Mouse (Mus musculus): ENCODE measurements at regions not wholly inside any gene's neighbourhood (a gene's known extent, or its start where the extent isn't known, plus 50 kb on each side); places are given as distances from the start of the nearest gene placed in this dataset.

- no peak for DNase-seq
Measured at GRCm38 (mm10) chr11:18571557-18572209, 447.1 kb downstream of the Meis1 start.

DNA sequence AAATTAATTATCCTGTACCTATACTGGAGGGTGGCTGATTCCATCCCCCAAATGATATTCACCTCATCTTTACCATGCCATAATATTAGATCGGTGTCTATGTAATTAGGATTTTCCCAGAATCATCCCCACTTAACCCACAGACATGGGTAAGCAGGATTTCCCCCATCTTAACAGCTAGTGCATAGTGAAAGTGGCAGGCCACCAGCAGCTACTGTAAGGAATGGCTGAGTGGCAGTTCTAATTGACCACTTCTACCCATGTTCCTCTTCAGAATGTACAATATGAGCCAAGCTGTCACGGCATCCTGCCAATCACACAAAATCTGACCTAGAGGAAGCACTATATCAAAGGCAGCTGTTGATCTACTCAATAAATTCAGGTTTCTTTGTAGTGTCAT is 455.8 kb downstream of the Meis1 start:
- DNase-seq, result no peak

DNA sequence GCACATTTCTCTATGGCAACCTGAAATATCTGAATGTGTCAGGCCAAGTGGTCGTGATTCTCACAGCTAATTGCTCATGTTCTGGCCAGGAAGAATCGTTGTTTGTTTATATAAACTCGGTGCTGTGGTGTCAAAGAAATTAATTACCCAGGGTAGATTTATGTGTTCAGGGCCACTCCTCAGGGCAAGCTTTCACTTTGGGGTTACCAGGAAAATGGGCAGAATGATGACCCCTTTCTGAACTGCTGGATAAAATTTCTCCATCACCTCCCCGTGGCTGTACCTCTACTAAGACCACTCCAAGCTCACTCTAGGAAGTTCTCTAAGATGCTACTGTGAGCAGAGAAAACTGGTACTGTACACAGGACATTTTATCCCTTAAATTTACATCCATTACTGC is 460.1 kb downstream of the Meis1 start:
- DNase-seq, result no peak

DNA sequence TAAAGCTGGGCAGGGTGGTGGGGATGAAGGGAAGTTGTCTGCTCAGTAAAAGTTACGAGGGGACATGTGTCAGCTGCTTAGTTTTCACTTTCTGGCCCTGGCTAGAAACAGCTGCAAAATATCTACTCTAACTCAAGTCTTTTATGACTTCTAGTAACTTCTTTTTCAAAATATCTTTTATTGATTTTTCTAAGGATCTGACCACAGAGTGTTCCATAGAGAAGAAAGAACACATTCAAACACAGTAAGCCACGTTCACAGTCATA is 483.3 kb downstream of the Meis1 start:
- no peak for DNase-seq

DNA sequence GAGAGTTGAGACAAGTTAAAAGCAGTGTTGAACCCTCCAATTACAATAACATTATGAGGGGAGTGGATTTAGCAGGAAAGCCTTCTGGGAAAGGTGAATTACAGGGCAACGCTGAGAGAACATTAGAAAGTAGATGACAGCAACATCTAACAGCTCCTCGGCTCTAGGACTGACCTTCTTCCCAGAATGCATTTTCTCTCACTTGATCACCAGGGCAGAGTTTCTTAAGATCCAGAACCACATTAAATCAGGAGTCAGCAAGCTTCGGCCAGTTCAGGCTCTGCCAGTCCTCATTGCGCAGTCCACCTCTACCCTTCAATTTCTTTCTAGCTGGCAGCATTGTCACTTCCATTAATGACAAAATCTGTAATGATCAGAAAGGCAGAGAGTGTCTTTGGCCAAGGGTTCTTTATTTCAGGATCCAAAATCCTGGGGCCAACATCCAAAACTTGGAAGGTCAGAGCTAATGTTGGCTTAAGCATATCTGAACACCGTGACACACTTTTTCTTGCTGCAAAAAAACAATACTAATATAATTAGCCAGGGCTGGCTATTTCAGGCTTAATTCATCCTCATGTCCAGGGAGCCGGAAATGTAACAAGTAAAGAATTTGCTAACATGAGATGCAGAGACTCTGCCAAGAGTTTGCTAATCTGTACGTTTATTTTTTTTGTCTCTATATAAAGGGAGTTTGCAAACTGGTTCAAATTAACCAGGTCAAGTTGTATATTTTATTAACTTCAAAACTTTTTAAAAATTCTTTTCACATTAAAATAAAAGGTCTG is 483.8 kb downstream of the Meis1 start:
- no peak for DNase-seq

DNA sequence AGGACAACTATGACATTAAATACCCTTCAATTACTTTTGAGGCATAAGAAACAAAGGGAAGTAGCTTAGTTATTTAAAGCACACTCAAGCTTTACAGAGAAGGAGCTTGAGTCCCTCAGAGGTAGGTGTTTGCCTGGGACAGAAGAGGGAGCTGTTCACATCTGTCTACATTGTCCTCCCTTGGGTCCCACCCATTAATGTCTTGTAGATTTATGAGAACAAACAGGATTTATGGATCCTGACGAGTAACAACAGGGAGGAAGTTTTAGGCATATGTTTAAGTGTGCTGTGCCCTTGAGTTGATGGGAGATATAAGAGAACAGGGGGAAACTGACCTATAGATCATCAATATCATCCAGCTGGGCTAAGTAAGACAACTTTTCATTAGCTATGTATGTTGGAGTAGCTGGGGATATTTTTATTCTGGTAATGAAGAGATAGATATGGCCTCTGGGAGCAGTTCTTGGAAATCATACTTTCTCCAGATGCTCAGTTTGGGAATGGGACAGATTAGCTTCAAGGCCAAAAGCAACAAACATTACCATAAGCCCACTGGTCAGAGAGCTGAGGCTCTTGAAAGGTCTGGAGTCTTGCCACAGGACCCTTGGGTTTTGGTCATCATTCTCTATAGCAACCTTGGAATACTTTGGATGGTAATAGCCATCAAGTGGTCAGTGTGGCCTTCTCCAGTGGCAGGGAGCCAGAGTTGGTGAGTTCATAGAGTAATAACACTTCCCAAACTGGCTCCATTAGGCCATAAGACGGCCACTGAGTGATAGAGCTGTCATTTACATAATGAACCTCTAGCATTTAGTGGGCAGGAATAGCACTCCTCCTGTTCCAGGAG is 487.3 kb downstream of the Meis1 start:
- no peak for DNase-seq

DNA sequence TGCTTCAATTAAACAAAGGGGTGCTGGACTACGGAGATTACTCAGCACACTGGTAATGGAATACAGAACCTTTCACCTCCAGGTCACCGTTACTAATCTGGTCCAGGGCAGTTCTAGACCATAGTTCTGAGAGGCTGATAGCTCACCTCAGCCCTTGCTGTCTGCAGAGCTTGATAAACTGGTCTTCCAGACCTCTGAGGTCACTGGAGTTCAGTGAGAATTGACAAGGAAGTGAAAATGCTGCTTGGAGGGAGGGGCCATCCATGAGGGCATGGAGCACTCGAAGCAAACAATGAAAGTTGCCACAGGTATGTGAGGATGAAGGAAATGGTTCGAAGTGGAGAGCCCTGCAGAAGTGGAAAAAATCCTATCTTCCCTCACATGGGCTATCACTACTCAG is 490.2 kb downstream of the Meis1 start:
- no peak for DNase-seq

DNA sequence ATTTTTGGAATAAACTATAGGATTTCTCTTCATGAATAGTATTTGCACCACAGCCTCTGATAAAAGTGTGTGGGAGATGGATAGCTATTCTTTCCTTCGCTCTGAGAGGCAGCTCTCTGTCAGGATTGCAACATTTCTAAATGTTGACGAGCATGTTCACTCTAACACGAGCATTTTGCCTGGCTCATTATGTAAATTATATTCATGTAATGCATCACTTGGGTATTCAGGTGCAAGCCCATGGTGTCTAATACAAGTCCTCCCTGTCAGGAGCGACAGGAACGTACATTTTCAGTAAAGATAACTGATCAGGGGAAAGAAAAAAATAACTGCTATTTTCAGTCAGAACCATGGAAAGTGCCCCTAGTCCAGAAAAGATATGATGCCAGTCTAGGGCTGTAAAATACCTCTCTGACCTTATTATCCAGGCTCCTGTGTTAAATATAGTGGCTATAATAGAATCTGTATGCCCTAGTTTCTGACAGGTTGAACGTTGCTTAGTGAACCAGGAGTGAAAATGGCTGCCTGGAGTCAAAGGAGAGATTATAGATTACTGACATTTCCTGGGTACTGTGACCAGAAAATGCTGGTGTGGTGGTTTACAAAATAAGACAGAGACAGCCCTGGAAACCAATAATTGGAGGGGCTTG is 523.6 kb downstream of the Meis1 start:
- no peak for DNase-seq

GRCm38 (mm10) chr11:18493981-18494380 is 524.8 kb downstream of the Meis1 start:
- DNase-seq, result no peak

GRCm38 (mm10) chr11:18493086-18493485 is 525.7 kb downstream of the Meis1 start:
- no peak for DNase-seq

DNA sequence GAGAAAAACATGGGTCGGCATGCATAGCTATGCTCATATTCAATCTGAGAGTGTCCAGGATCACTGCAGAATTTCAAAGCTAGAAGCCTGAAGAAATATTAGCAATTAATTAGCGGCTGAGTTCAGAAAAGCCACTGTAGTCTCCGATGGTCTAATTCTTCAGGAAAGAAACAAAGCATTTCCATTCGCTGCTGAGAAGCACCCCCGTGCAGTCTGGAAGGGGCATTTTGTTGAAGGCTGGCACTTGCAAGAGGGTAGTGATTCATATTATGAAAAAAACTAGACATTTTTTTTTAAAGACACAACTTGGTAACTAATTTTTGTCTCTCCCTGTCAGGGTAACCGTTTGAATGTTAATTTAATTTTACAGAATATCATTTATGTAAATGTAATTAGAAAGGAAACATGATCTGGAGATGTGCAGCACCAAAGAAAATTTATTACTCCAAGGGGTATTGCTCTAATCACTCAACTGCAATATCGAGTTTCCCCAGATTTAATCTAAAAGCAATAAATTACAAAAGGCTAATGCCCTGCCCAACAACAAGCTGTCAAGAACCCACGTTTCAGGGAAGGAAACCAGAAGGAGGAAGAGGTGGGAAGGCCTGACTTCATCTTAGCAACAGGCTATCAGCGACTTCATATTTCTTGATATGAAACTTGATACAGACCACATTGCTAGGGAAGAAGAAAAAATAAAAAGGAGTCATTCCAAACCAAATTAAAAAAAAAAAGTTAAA is 529.1 kb downstream of the Meis1 start:
- no peak for DNase-seq

DNA sequence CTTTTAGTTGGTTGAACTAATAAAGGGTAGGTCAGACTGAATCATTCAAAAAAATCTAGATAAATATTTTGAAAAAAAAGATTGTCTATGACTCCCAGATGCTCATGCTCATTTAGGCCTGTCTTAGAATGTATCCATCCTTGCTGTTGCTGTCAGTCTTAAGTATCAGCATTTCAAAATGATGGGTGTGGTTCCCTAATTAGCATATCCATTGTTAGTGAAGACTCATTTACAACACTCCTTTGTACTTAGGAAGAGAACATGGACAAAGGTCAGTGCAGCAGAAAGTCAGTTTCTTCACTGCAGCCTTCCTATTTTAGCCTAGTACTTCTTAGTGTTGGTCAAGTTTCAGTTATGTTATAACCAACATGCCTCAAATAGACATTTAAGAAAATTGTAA is 525.2 kb upstream of the Etaa1 start:
- no peak for DNase-seq

- DNase-seq, result no peak
Measured at GRCm38 (mm10) chr11:18451271-18451670, 497.6 kb upstream of the Etaa1 start.

- no peak for DNase-seq
Measured at GRCm38 (mm10) chr11:18448879-18449278, 495.2 kb upstream of the Etaa1 start.

GRCm38 (mm10) chr11:18444600-18444999 is 490.9 kb upstream of the Etaa1 start:
- DNase-seq, result no peak

DNA sequence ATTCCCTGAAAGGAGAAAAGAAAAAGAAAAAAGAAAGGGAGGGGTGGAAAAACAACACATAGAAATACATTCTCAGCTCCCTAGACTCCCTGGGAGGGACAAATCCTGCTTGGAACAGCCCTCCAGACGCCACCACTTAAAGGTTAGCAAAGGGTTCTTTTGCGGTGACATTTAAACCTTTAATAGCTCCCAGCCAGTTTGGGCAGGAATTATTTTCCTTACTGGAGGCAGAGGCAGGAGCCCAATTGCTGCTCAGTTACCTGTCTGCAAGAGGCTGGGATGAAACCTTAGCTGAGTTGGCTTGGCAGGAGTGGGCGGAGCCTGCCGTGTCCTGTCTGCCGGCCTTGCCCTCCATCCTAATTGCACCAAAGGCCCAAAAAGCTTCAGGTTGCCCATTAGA is 490.4 kb upstream of the Etaa1 start:
- DNase-seq, result no peak

DNA sequence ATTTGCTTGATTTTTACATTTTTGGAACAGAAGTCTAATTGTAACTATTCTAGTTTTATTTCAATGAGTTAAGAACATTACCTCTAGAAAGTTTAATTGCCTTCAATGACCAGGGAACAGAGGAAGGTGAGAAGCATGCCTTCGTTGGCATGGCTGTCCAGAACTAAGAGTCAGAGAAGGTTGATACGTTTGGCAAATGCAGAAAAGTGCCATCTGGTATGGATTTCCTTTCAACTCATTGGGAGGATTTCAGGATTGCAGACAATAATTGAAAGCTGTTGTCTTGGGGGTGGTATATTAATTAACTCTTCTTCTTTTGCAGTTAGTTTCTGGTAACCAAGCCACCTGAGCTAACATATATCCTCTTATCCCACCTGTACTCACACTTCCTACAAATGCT is 489.5 kb upstream of the Etaa1 start:
- no peak for DNase-seq

DNA sequence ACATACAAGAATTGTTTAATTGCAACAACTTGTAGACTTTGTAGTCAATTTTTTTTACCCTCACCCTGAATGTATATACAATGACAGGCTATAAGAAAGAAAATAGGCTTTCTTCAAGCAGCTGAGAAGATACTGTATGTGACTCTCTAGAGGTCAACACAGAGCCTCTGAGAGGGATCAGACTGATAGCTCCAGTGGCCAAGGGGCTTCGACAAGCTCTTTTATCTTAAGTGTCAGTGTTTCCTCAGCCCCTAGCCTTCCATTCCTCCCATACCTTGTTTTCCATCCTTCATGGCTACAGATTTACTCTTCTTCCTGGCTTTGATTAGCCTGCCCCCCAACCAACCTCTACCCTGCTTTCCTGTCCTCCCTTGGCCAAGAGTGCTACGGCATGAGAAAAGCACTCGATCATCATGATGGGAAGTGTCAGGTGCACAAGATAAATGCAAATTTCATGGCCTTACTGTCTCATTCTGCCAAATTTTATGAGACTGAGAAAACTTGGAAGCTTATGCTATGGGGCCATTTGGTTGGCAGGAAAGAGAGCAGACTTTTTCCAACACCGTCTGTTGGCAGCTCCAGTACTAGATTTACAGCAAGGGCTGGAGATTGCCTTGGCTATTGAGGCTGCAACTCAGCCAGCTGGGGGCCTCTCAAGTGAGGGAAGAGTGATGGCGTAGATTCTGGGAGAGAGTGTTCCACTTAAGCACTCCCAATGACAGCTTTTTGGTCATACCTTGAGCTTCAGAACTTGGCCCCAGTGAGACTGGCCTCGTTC is 484.3 kb upstream of the Etaa1 start:
- DNase-seq, result peak; percentile 5

GRCm38 (mm10) chr11:18421076-18421475 is 467.4 kb upstream of the Etaa1 start:
- DNase-seq, result no peak

GRCm38 (mm10) chr11:18413769-18414168 is 460.1 kb upstream of the Etaa1 start:
- DNase-seq, result peak; percentile 5

- DNase-seq, result no peak
Measured at GRCm38 (mm10) chr11:18408071-18408752, 454.5 kb upstream of the Etaa1 start.

All from layer of hippocampus, adult 9-11 months (tissue).